Mouse (Mus musculus) neural tube, embryonic 13.5 days (tissue): ENCODE measurements at regions not wholly inside any gene's neighbourhood (a gene's known extent, or its start where the extent isn't known, plus 50 kb on each side); places are given as distances from the start of the nearest gene placed in this dataset.

ENCODE experiments used
- ATAC-seq: fragments of 200-750 bp; cut with Nextera tagmentation; 2 replicates; pipeline ENCODE4 v1.8.0; 2017; ENCODE audit warnings: low read depth, mild to moderate bottlenecking, moderate TSS enrichment, moderate library complexity
- H3K27ac ChIP-seq: fragments of 300-500 bp; sonication (generic); replicated peaks from 2 replicates; pipeline ENCODE4 v1.5.1; 2015; ENCODE audit warnings: moderate library complexity, mild to moderate bottlenecking, inconsistent platforms
- H3K27me3 ChIP-seq: fragments of 300-500 bp; sonication (generic); 2 replicates; pipeline ENCODE4 v1.6.1; 2015; ENCODE audit warnings: mild to moderate bottlenecking, inconsistent platforms
- H3K36me3 ChIP-seq: fragments of 300-500 bp; sonication (generic); 2 replicates; pipeline ENCODE4 v1.6.1; 2015; ENCODE audit warnings: mild to moderate bottlenecking, inconsistent platforms
- H3K4me1 ChIP-seq: fragments of 300-500 bp; sonication (generic); replicated peaks from 2 replicates; pipeline ENCODE4 v1.6.1; 2015; ENCODE audit warnings: inconsistent platforms
- H3K4me2 ChIP-seq: fragments of 300-500 bp; sonication (generic); 2 replicates; pipeline ENCODE4 v1.6.1; 2015; ENCODE audit warnings: inconsistent platforms, mild to moderate bottlenecking, moderate library complexity
- H3K4me3 ChIP-seq: fragments of 300-500 bp; sonication (generic); 2 replicates; pipeline ENCODE4 v1.5.1; 2015; ENCODE audit warnings: mild to moderate bottlenecking, inconsistent platforms
- H3K9ac ChIP-seq: fragments of 300-500 bp; sonication (generic); 2 replicates; pipeline ENCODE4 v1.6.1; 2015; ENCODE audit warnings: moderate library complexity, mild to moderate bottlenecking, inconsistent platforms
- H3K9me3 ChIP-seq: fragments of 300-500 bp; sonication (generic); 2 replicates; pipeline ENCODE4 v1.6.1; 2016; ENCODE audit warnings: inconsistent platforms
- WGBS: fragments of 180-500 bp; shearing (Covaris S2); methylation state at CpG from one replicate; pipeline ENCODE4 v1.1.7; 2015; 5-methylcytosine and 5-hydroxymethylcytosine counted together

- no peak overlapping the region for H3K4me2 ChIP-seq
- no peak overlapping the region for H3K4me3 ChIP-seq
- no peaks in the 10 kb centered on the region for H3K27me3 ChIP-seq
- WGBS = 80% methylated on average over 9 of the region's 9 CpGs
- H3K9me3 ChIP-seq = no peaks in the 10 kb centered on the region
- no peak overlapping the region for H3K9ac ChIP-seq
- H3K36me3 ChIP-seq = no peaks in the 10 kb centered on the region
- H3K27ac ChIP-seq = no peak overlapping the region
- H3K4me1 ChIP-seq = peaks cover 11% of the 10 kb centered on the region
- ATAC-seq = no peak
Measured at GRCm38 (mm10) chr8:44704595-44705265, 230.5 kb upstream of the Fat1 start.

- Histone ChIP-seq H3K36me3 (no peaks in the 10 kb centered on the region), H3K4me3 (no peak overlapping the region), H3K9ac (no peak overlapping the region), H3K27me3 (no peaks in the 10 kb centered on the region), H3K4me2 (no peak overlapping the region), H3K27ac (no peak overlapping the region), H3K9me3 (no peaks in the 10 kb centered on the region), H3K4me1 (peaks cover 11% of the 10 kb centered on the region)
- no peak for ATAC-seq
- WGBS = 27% methylated on average over 7 of the region's 7 CpGs
Measured at GRCm38 (mm10) chr8:44708659-44709170, 226.5 kb upstream of the Fat1 start.

GRCm38 (mm10) chr8:44709171-44709940 is 225.9 kb upstream of the Fat1 start:
- H3K4me2 ChIP-seq = no peak overlapping the region
- H3K27me3 ChIP-seq = no peaks in the 10 kb centered on the region
- no peaks in the 10 kb centered on the region for H3K9me3 ChIP-seq
- ATAC-seq = no peak
- H3K4me1 ChIP-seq = peaks cover 11% of the 10 kb centered on the region
- no peak overlapping the region for H3K9ac ChIP-seq
- H3K27ac ChIP-seq = no peak overlapping the region
- no peak overlapping the region for H3K4me3 ChIP-seq
- 46% methylated on average over 6 of the region's 6 CpGs for WGBS
- H3K36me3 ChIP-seq = no peaks in the 10 kb centered on the region

GRCm38 (mm10) chr8:44734577-44734976 is 200.7 kb upstream of the Fat1 start:
- no peaks in the 10 kb centered on the region for H3K4me1 ChIP-seq
- H3K4me3 ChIP-seq = no peak overlapping the region
- no peak overlapping the region for H3K27ac ChIP-seq
- H3K36me3 ChIP-seq = no peaks in the 10 kb centered on the region
- WGBS = 58% methylated on average over 10 of the region's 10 CpGs
- H3K9me3 ChIP-seq = no peaks in the 10 kb centered on the region
- H3K9ac ChIP-seq = no peak overlapping the region
- no peaks in the 10 kb centered on the region for H3K27me3 ChIP-seq
- peak; percentile 27; the same call in 1 of the 2 replicates for ATAC-seq
- H3K4me2 ChIP-seq = no peak overlapping the region

GRCm38 (mm10) chr8:44735801-44736200 is 199.4 kb upstream of the Fat1 start:
- Histone ChIP-seq H3K27ac (no peak overlapping the region), H3K9me3 (no peaks in the 10 kb centered on the region), H3K4me3 (no peak overlapping the region), H3K36me3 (no peaks in the 10 kb centered on the region), H3K4me1 (no peaks in the 10 kb centered on the region), H3K27me3 (no peaks in the 10 kb centered on the region), H3K9ac (no peak overlapping the region), H3K4me2 (no peak overlapping the region)
- WGBS = 68% methylated on average over 5 of the region's 5 CpGs
- no peak for ATAC-seq

GRCm38 (mm10) chr8:44743353-44743752 is 191.9 kb upstream of the Fat1 start:
- H3K27me3 ChIP-seq = no peaks in the 10 kb centered on the region
- 82% methylated on average over 2 of the region's 2 CpGs for WGBS
- H3K4me3 ChIP-seq = no peak overlapping the region
- ATAC-seq = no peak
- no peaks in the 10 kb centered on the region for H3K36me3 ChIP-seq
- H3K4me1 ChIP-seq = 0 out of 2 replicates have a peak, but pooled peaks cover 5% of the 10 kb centered on the region
- no peak overlapping the region for H3K27ac ChIP-seq
- no peak overlapping the region for H3K9ac ChIP-seq
- no peak overlapping the region for H3K4me2 ChIP-seq
- H3K9me3 ChIP-seq = no peaks in the 10 kb centered on the region

GRCm38 (mm10) chr8:44744991-44745658 is 190.1 kb upstream of the Fat1 start:
- Histone ChIP-seq H3K27ac (no peak overlapping the region), H3K36me3 (no peaks in the 10 kb centered on the region), H3K9me3 (no peaks in the 10 kb centered on the region), H3K9ac (no peak overlapping the region), H3K4me1 (0 out of 2 replicates have a peak, but pooled peaks cover 5% of the 10 kb centered on the region), H3K4me3 (no peak overlapping the region), H3K4me2 (no peak overlapping the region), H3K27me3 (no peaks in the 10 kb centered on the region)
- ATAC-seq = no peak
- 61% methylated on average over 12 of the region's 12 CpGs for WGBS

- Histone ChIP-seq H3K9ac (no peak overlapping the region), H3K4me1 (no peaks in the 10 kb centered on the region), H3K9me3 (no peaks in the 10 kb centered on the region), H3K27ac (no peak overlapping the region), H3K4me2 (no peak overlapping the region), H3K36me3 (no peaks in the 10 kb centered on the region), H3K4me3 (no peak overlapping the region), H3K27me3 (no peaks in the 10 kb centered on the region)
- 66% methylated on average over 6 of the region's 6 CpGs for WGBS
- no peak for ATAC-seq
Measured at GRCm38 (mm10) chr8:44758727-44759126, 176.5 kb upstream of the Fat1 start.

- Histone ChIP-seq H3K27ac (no peak overlapping the region), H3K4me3 (no peak overlapping the region), H3K4me2 (no peak overlapping the region), H3K9ac (no peak overlapping the region), H3K27me3 (no peaks in the 10 kb centered on the region), H3K4me1 (no peaks in the 10 kb centered on the region), H3K9me3 (no peaks in the 10 kb centered on the region), H3K36me3 (no peaks in the 10 kb centered on the region)
- 91% methylated on average over 10 of the region's 10 CpGs for WGBS
- ATAC-seq = no peak
Measured at GRCm38 (mm10) chr8:44762731-44763130, 172.5 kb upstream of the Fat1 start.

- no peak overlapping the region for H3K27ac ChIP-seq
- ATAC-seq = no peak
Measured at GRCm38 (mm10) chr8:44765194-44765593, 170.1 kb upstream of the Fat1 start.

GRCm38 (mm10) chr8:44765677-44766076 is 169.6 kb upstream of the Fat1 start:
- Histone ChIP-seq H3K27me3 (no peaks in the 10 kb centered on the region), H3K27ac (no peak overlapping the region), H3K4me2 (no peak overlapping the region), H3K9ac (no peak overlapping the region), H3K4me3 (no peak overlapping the region), H3K36me3 (no peaks in the 10 kb centered on the region), H3K9me3 (no peaks in the 10 kb centered on the region), H3K4me1 (no peaks in the 10 kb centered on the region)
- 79% methylated on average over 5 of the region's 5 CpGs for WGBS
- no peak for ATAC-seq

More at GRCm38 (mm10) chr8:44765194-44765593, 170.1 kb upstream of the Fat1 start:
- Histone ChIP-seq H3K4me2 (no peak overlapping the region), H3K9me3 (no peaks in the 10 kb centered on the region), H3K27me3 (no peaks in the 10 kb centered on the region), H3K9ac (no peak overlapping the region), H3K4me1 (no peaks in the 10 kb centered on the region), H3K4me3 (no peak overlapping the region), H3K36me3 (no peaks in the 10 kb centered on the region)
- WGBS = 82% methylated on average over 4 of the region's 4 CpGs
